Mouse (Mus musculus) cerebellum, adult 2 months (tissue): ENCODE results near the gene Stox2.

ENCODE experiments used
- CTCF ChIP-seq: fragments of 200-500 bp; IDR thresholded peaks from 2 replicates; pipeline ENCODE4 v1.5.1; 2011; ENCODE audit warnings: low read depth, mild to moderate bottlenecking, control low read depth, low read length, moderate library complexity, borderline replicate concordance; ENCODE audit not compliant: insufficient read depth
- POLR2A ChIP-seq: fragments of 200-500 bp; IDR thresholded peaks from 2 replicates; pipeline ENCODE4 v1.6.1; 2011; ENCODE audit warnings: low read length, control low read depth, borderline replicate concordance; ENCODE audit not compliant: insufficient read depth

GRCm38 (mm10) chr8:47287641-47288130, 158.5 kb downstream of the Stox2 start:
- no peak for TF ChIP-seq CTCF
- no peak for TF ChIP-seq POLR2A
